Mouse (Mus musculus) liver, embryonic 13.5 days (tissue): ENCODE measurements around the gene Gm3417. TPM values are rescaled to one million over a fixed set of nuclear protein-coding genes. Genes with fewer than 3 reads are reported as not detected.
"Not testable (repeated sequence)": the region's sequence is repeated elsewhere in the genome, so short reads cannot be mapped to it uniquely, and the experiment has no call there.

Source experiments
- ATAC-seq: fragments of 200-750 bp; cut with Nextera tagmentation; 2 replicates; pipeline ENCODE4 v1.8.0; 2017; ENCODE audit warnings: low read depth, mild to moderate bottlenecking, moderate number of reproducible peaks, moderate library complexity
- DNase-seq: peaks from one replicate; pipeline ENCODE4 v3.0.0; 2022
- H3K27ac ChIP-seq: fragments of 300-500 bp; sonication (generic); 2 replicates; pipeline ENCODE4 v1.5.1; 2015; ENCODE audit warnings: moderate library complexity, mild to moderate bottlenecking, inconsistent platforms
- H3K27me3 ChIP-seq: fragments of 300-500 bp; sonication (generic); 2 replicates; pipeline ENCODE4 v1.6.1; 2015; ENCODE audit warnings: mild to moderate bottlenecking, inconsistent platforms
- H3K36me3 ChIP-seq: fragments of 300-500 bp; sonication (generic); 2 replicates; pipeline ENCODE4 v1.6.1; 2015; ENCODE audit warnings: mild to moderate bottlenecking, inconsistent platforms
- H3K4me1 ChIP-seq: fragments of 300-500 bp; sonication (generic); replicated peaks from 2 replicates; pipeline ENCODE4 v1.6.1; 2015; ENCODE audit warnings: inconsistent platforms
- H3K4me2 ChIP-seq: fragments of 300-500 bp; sonication (generic); 2 replicates; pipeline ENCODE4 v1.6.1; 2015; ENCODE audit warnings: inconsistent platforms, mild to moderate bottlenecking, moderate library complexity
- H3K4me3 ChIP-seq: fragments of 300-500 bp; sonication (generic); replicated peaks from 2 replicates; pipeline ENCODE4 v1.5.1; 2015; ENCODE audit warnings: mild to moderate bottlenecking, inconsistent platforms
- H3K9ac ChIP-seq: fragments of 300-500 bp; sonication (generic); 2 replicates; pipeline ENCODE4 v1.6.1; 2015; ENCODE audit warnings: mild to moderate bottlenecking, inconsistent platforms
- H3K9me3 ChIP-seq: fragments of 300-500 bp; sonication (generic); replicated peaks from 2 replicates; pipeline ENCODE4 v1.6.1; 2016; ENCODE audit warnings: inconsistent platforms
- WGBS: fragments of 180-500 bp; shearing (Covaris S2); methylation state at CpG from one replicate; pipeline ENCODE4 v1.1.7; 2015; ENCODE audit not compliant: insufficient replicate concordance; 5-methylcytosine and 5-hydroxymethylcytosine counted together
- polyA plus RNA-seq: library from polyadenylated mRNA; unstranded; fragments of >200 nt; fragmentation: Nextera tagmentation; extraction: Ambion mirVana; gene quantifications from 2 replicates; pipeline ENCODE4 v1.2.1, GENCODE M21; 2015

Gm3417 gene
- polyA plus RNA-seq, 1 experiment from 2014 or later = 1.7 TPM

DNA sequence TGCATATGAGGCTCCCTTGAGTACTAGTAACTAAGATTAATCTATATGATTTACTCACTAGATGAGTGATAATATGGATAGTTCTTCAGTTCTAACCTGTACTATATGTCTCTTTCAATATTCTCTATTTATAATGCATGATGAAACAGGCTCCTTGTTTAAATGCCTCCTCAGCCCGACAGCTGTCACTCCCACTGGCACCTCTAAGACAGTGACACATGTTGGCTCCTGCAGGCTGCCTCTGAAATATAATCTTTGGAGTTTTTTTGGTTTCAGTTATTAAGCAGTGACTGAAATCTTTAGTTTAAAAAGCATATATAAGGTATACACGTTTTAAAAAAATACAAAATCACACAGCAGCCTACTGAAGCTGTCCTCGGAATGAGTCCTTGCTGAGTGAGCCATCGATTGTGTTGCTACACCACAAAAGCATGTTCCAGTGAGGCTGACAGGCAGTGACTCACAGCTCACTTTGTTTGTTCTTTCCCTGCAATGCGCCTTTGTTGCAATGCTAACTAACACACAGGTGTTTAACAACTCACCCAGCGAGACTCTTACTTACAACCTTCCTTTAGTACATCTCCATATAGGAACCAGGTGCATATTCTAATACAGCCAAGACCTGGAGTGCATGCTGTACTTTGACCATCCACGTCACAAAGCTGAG, 29.3 kb downstream of the Gm3417 start:
- DNase-seq (no peak), ATAC-seq (no peak)
- H3K4me2 ChIP-seq = no peak overlapping the region
- no peaks in the 10 kb centered on the region for H3K9me3 ChIP-seq
- H3K9ac ChIP-seq = no peak overlapping the region
- peaks cover 77% of the 10 kb centered on the region for H3K36me3 ChIP-seq
- H3K27me3 ChIP-seq = no peaks in the 10 kb centered on the region
- H3K27ac ChIP-seq = no peak overlapping the region
- H3K4me3 ChIP-seq = no peak overlapping the region
- H3K4me1 ChIP-seq = peaks cover 26% of the 10 kb centered on the region
- 74% methylated on average over 7 of the region's 7 CpGs for WGBS

GRCm38 (mm10) chr17:14944551-14944950, 34.0 kb downstream of the Gm3417 start:
- no peaks in the 10 kb centered on the region for H3K27me3 ChIP-seq
- H3K9ac ChIP-seq = peak overlapping the region; percentile 20
- peaks cover 35% of the 10 kb centered on the region for H3K36me3 ChIP-seq
- H3K4me2 ChIP-seq = peak overlapping the region; percentile 95
- DNase-seq (no peak), ATAC-seq (no peak)
- H3K4me1 ChIP-seq = peaks cover 32% of the 10 kb centered on the region
- 86% methylated on average over 1 of the region's 1 CpGs for WGBS
- no peak overlapping the region for H3K27ac ChIP-seq
- no peak overlapping the region; the same call in 1 of the 2 replicates for H3K4me3 ChIP-seq
- no peaks in the 10 kb centered on the region for H3K9me3 ChIP-seq

DNA sequence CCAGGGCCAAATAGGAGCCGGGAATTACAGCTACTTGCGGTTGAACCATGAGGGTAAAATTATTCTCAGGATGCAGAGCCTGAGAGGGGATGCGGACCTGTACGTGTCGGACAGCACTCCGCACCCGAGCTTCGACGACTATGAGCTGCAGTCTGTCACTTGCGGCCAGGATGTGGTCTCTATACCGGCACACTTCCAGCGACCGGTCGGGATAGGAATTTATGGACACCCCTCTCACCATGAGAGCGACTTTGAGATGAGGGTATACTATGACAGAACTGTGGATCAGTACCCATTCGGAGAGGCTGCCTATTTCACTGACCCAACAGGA, 34.9 kb downstream of the Gm3417 start:
- H3K4me2 ChIP-seq = peak overlapping the region; percentile 95
- 11% methylated on average over 16 of the region's 16 CpGs for WGBS
- ATAC-seq = peak; percentile 6

GRCm38 (mm10) chr17:14943009-14943728, 35.4 kb downstream of the Gm3417 start, which contains the start of the genes Wdr27 and 1600012H06Rik:
Gene Wdr27, minus strand, starts transcription at chr17:14943158.
Gene 1600012H06Rik, plus strand, starts transcription at chr17:14943184.
- DNase-seq = peak; percentile 96
- H3K27ac ChIP-seq = peak within 1 kb of the TSS; percentile 78
- peak; percentile 97 for ATAC-seq
- H3K4me2 ChIP-seq = peak within 1 kb of the TSS; percentile 95
- peaks cover 24% of the 10 kb centered on the region for H3K36me3 ChIP-seq
- peaks cover 32% of the 10 kb centered on the region for H3K4me1 ChIP-seq
- peak within 1 kb of the TSS; percentile 90 for H3K9ac ChIP-seq
- peak within 1 kb of the TSS; percentile 93 for H3K4me3 ChIP-seq
- WGBS = under 1% methylated on average over 54 of the region's 54 CpGs
- no peaks in the 10 kb centered on the region for H3K27me3 ChIP-seq
- H3K9me3 ChIP-seq = no peaks in the 10 kb centered on the region

More for the DNA sequence above, 34.9 kb downstream of the Gm3417 start:
- Histone ChIP-seq H3K4me1 (peaks cover 32% of the 10 kb centered on the region), H3K27ac (peak overlapping the region; percentile 78), H3K27me3 (no peaks in the 10 kb centered on the region), H3K36me3 (peaks cover 29% of the 10 kb centered on the region), H3K9me3 (no peaks in the 10 kb centered on the region), H3K9ac (peak overlapping the region; percentile 90), H3K4me3 (peak overlapping the region; percentile 93)
- no peak for DNase-seq

DNA sequence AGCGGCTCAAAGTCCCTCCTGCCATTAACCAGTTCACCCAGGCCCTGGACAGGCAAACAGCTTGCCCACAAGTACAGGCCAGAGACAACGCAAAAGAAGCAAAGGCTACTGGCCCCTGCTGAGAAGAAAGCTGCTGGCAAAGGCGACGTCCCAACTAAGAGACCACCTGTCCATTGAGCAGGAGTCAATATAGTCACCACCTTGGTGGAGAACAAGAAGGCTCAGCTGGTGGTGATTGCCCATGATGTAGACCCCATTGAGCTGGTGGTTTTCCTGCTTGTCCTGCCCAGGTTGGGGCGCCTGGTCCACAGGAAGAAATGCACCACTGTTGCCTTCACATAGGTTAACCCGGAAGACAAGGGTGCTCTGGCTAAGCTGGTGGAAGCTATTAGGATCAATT, 36.4 kb downstream of the Gm3417 start:
- 62% methylated on average over 6 of the region's 6 CpGs for WGBS
- H3K27me3 ChIP-seq, H3K27ac ChIP-seq, DNase-seq, H3K9me3 ChIP-seq, ATAC-seq: not testable (repeated sequence)
- peak overlapping the region; percentile 93 for H3K4me3 ChIP-seq
- H3K4me1 ChIP-seq = peaks cover 32% of the 10 kb centered on the region
- peaks cover 18% of the 10 kb centered on the region for H3K36me3 ChIP-seq
- H3K4me2 ChIP-seq = peak overlapping the region; percentile 95
- H3K9ac ChIP-seq = peak overlapping the region; percentile 90

- ATAC-seq = no peak
- no peak overlapping the region for H3K4me3 ChIP-seq
- H3K4me2 ChIP-seq = no peak overlapping the region
- no peak for DNase-seq
- no peaks in the 10 kb centered on the region for H3K9me3 ChIP-seq
- no peak overlapping the region for H3K27ac ChIP-seq
- H3K4me1 ChIP-seq = no peaks in the 10 kb centered on the region
- H3K9ac ChIP-seq = no peak overlapping the region
- no peaks in the 10 kb centered on the region for H3K27me3 ChIP-seq
- no peaks in the 10 kb centered on the region for H3K36me3 ChIP-seq
- WGBS = 57% methylated on average over 5 of the region's 5 CpGs
These were observed 42.6 kb downstream of the Gm3417 start for GRCm38 (mm10) chr17:14935841-14936605.

- H3K4me1 ChIP-seq, DNase-seq, ATAC-seq, H3K36me3 ChIP-seq, H3K9ac ChIP-seq, H3K4me3 ChIP-seq, H3K27me3 ChIP-seq, H3K27ac ChIP-seq, H3K9me3 ChIP-seq, H3K4me2 ChIP-seq: not testable (repeated sequence)
- WGBS = 75% methylated on average over 14 of the region's 14 CpGs
These were observed 43.3 kb downstream of the Gm3417 start for GRCm38 (mm10) chr17:14935280-14935679.

- Histone ChIP-seq H3K9ac (no peak overlapping the region), H3K4me1 (no peaks in the 10 kb centered on the region), H3K4me2 (no peak overlapping the region), H3K9me3 (no peaks in the 10 kb centered on the region), H3K27me3 (no peaks in the 10 kb centered on the region), H3K27ac (no peak overlapping the region), H3K4me3 (no peak overlapping the region), H3K36me3 (no peaks in the 10 kb centered on the region)
- DNase-seq = no peak
- no peak for ATAC-seq
- 54% methylated on average over 5 of the region's 5 CpGs for WGBS
These were observed 47.1 kb downstream of the Gm3417 start for GRCm38 (mm10) chr17:14931469-14931868.

DNA sequence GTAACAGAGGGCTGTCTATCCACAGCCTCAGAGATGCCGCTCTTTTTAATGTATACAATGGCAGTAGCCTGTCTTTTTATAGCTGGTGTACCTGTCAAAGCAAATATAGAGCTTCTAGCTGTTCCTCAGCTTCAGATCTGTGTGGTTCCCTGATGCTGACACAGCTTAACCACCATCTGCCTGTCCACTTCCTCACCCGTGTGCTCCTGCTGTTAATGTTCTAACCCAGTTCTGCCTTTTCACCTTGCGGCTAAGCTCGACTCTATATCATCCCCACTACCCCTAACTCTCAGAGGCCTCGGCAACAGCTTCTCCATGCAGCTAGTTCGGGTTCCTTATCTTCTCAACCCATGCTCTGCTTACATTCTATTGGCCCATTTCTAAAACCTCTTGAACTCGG, 47.9 kb downstream of the Gm3417 start:
- ATAC-seq = no peak

DNA sequence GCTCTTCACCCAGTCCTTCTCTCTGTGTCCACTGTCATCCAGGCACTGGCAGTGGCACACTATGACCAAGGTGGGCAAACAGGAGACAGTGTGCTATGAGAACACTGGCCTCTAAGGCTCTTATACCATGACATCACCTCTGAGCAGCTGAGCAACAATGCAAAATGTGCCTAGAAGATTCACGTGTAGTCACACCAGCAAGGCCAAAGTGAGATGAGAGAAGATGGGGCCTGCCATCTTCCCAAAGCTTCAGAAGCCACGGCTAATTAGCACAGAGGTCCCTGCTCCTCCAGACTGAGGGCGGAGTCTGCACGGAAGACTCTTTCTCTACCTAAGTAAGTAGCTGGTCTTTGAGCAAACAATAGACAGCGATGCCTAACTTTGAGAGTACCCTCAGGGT, 50.0 kb downstream of the Gm3417 start:
- no peaks in the 10 kb centered on the region for H3K36me3 ChIP-seq
- no peaks in the 10 kb centered on the region for H3K9me3 ChIP-seq
- H3K4me3 ChIP-seq = no peak overlapping the region
- ATAC-seq (no peak), DNase-seq (no peak)
- WGBS = 62% methylated on average over 5 of the region's 5 CpGs
- no peak overlapping the region for H3K4me2 ChIP-seq
- H3K27ac ChIP-seq = no peak overlapping the region
- H3K9ac ChIP-seq = no peak overlapping the region
- H3K27me3 ChIP-seq = no peaks in the 10 kb centered on the region
- H3K4me1 ChIP-seq = no peaks in the 10 kb centered on the region

More for the DNA sequence above, 47.9 kb downstream of the Gm3417 start:
- Histone ChIP-seq H3K27ac (no peak overlapping the region), H3K9ac (no peak overlapping the region), H3K27me3 (no peaks in the 10 kb centered on the region), H3K36me3 (no peaks in the 10 kb centered on the region), H3K9me3 (no peaks in the 10 kb centered on the region), H3K4me1 (no peaks in the 10 kb centered on the region), H3K4me2 (no peak overlapping the region), H3K4me3 (no peak overlapping the region)
- DNase-seq = no peak
- 38% methylated on average over 7 of the region's 7 CpGs for WGBS

- Histone ChIP-seq H3K4me1 (no peaks in the 10 kb centered on the region), H3K9me3 (no peaks in the 10 kb centered on the region), H3K4me3 (no peak overlapping the region), H3K9ac (no peak overlapping the region), H3K27me3 (no peaks in the 10 kb centered on the region), H3K27ac (no peak overlapping the region), H3K4me2 (no peak overlapping the region), H3K36me3 (no peaks in the 10 kb centered on the region)
- 70% methylated on average over 8 of the region's 8 CpGs for WGBS
- ATAC-seq (no peak), DNase-seq (no peak)
These were observed 50.9 kb downstream of the Gm3417 start for GRCm38 (mm10) chr17:14927644-14928218.
